Mouse (Mus musculus): ENCODE results near the gene Zfp846. TPM values are rescaled to one million over a fixed set of nuclear protein-coding genes. Genes with fewer than 3 reads are reported as not detected.
"Not testable (repeated sequence)": the region's sequence is repeated elsewhere in the genome, so short reads cannot be mapped to it uniquely, and the experiment has no call there.

Zfp846 gene
- polyA plus RNA-seq, 1 experiment from 2014 or later = 65.2 TPM

- WGBS = 88% methylated on average over 2 of the region's 2 CpGs
- no peaks in the 10 kb centered on the region for H3K36me3 ChIP-seq (ENCODE audit: control insufficient read depth, insufficient read depth, low read length)
- no peaks in the 10 kb centered on the region for H3K4me1 ChIP-seq (ENCODE audit: control insufficient read depth, insufficient read depth, low read length)
- H3K9me3 ChIP-seq (ENCODE audit: control insufficient read depth, low read length) = no peaks in the 10 kb centered on the region
- no peak overlapping the region for H3K4me3 ChIP-seq (ENCODE audit: low read depth, low read length)
- no peak for ATAC-seq (ENCODE audit: low read depth)
- no peak overlapping the region for H3K27ac ChIP-seq (ENCODE audit: low read depth, low read length)
- no peak overlapping the region for H3K4me2 ChIP-seq (ENCODE audit: low read depth, low read length)
- H3K27me3 ChIP-seq (ENCODE audit: control insufficient read depth, insufficient read depth, low read length) = no peaks in the 10 kb centered on the region
- no peak overlapping the region for H3K9ac ChIP-seq (replicated peaks; ENCODE audit: low read depth, low read length)
Measured at GRCm38 (mm10) chr9:20631332-20631731, 50.2 kb downstream of the Zfp846 start.

GRCm38 (mm10) chr9:20635676-20636075 is 54.6 kb downstream of the Zfp846 start:
- not testable (repeated sequence) for ATAC-seq (ENCODE audit: low read depth); H3K27ac ChIP-seq (ENCODE audit: low read depth, low read length); H3K9ac ChIP-seq (replicated peaks; ENCODE audit: low read depth, low read length); H3K4me2 ChIP-seq (ENCODE audit: low read depth, low read length); H3K27me3 ChIP-seq (ENCODE audit: control insufficient read depth, insufficient read depth, low read length); H3K4me3 ChIP-seq (ENCODE audit: low read depth, low read length); H3K4me1 ChIP-seq (ENCODE audit: control insufficient read depth, insufficient read depth, low read length); H3K9me3 ChIP-seq (ENCODE audit: control insufficient read depth, low read length)
- peaks cover 11% of the 10 kb centered on the region; the same call in 1 of the 2 replicates for H3K36me3 ChIP-seq (ENCODE audit: control insufficient read depth, insufficient read depth, low read length)
- 93% methylated on average over 8 of the region's 8 CpGs for WGBS

GRCm38 (mm10) chr9:20636256-20636655 is 55.2 kb downstream of the Zfp846 start:
- 86% methylated on average over 3 of the region's 3 CpGs for WGBS
- no peak overlapping the region for H3K4me2 ChIP-seq (ENCODE audit: low read depth, low read length)
- no peak overlapping the region for H3K4me3 ChIP-seq (ENCODE audit: low read depth, low read length)
- no peaks in the 10 kb centered on the region for H3K27me3 ChIP-seq (ENCODE audit: control insufficient read depth, insufficient read depth, low read length)
- no peak overlapping the region for H3K9ac ChIP-seq (replicated peaks; ENCODE audit: low read depth, low read length)
- peaks cover 6% of the 10 kb centered on the region for H3K4me1 ChIP-seq (ENCODE audit: control insufficient read depth, insufficient read depth, low read length)
- H3K36me3 ChIP-seq (ENCODE audit: control insufficient read depth, insufficient read depth, low read length) = peaks cover 11% of the 10 kb centered on the region; the same call in 1 of the 2 replicates
- ATAC-seq (ENCODE audit: low read depth) = peak; percentile 28; the same call in 1 of the 2 replicates
- H3K27ac ChIP-seq (ENCODE audit: low read depth, low read length) = no peak overlapping the region
- H3K9me3 ChIP-seq (ENCODE audit: control insufficient read depth, low read length) = no peaks in the 10 kb centered on the region

- H3K27me3 ChIP-seq (ENCODE audit: control insufficient read depth, insufficient read depth, low read length) = no peaks in the 10 kb centered on the region
- H3K27ac ChIP-seq (ENCODE audit: low read depth, low read length) = no peak overlapping the region
- H3K4me2 ChIP-seq (ENCODE audit: low read depth, low read length) = no peak overlapping the region
- H3K9me3 ChIP-seq (ENCODE audit: control insufficient read depth, low read length) = no peaks in the 10 kb centered on the region
- 86% methylated on average over 2 of the region's 2 CpGs for WGBS
- H3K4me1 ChIP-seq (ENCODE audit: control insufficient read depth, insufficient read depth, low read length) = peaks cover 10% of the 10 kb centered on the region
- H3K9ac ChIP-seq (replicated peaks; ENCODE audit: low read depth, low read length) = no peak overlapping the region
- H3K4me3 ChIP-seq (ENCODE audit: low read depth, low read length) = no peak overlapping the region
- H3K36me3 ChIP-seq (ENCODE audit: control insufficient read depth, insufficient read depth, low read length) = peaks cover 11% of the 10 kb centered on the region; the same call in 1 of the 2 replicates
- ATAC-seq (ENCODE audit: low read depth) = no peak
Measured at GRCm38 (mm10) chr9:20636790-20637189, 55.7 kb downstream of the Zfp846 start.

- H3K9ac ChIP-seq (replicated peaks; ENCODE audit: low read depth, low read length) = no peak overlapping the region
- WGBS = 94% methylated on average over 19 of the region's 19 CpGs
- H3K36me3 ChIP-seq (ENCODE audit: control insufficient read depth, insufficient read depth, low read length) = peaks cover 11% of the 10 kb centered on the region; the same call in 1 of the 2 replicates
- no peaks in the 10 kb centered on the region for H3K27me3 ChIP-seq (ENCODE audit: control insufficient read depth, insufficient read depth, low read length)
- H3K4me2 ChIP-seq (ENCODE audit: low read depth, low read length) = no peak overlapping the region
- no peak overlapping the region for H3K27ac ChIP-seq (ENCODE audit: low read depth, low read length)
- no peaks in the 10 kb centered on the region for H3K9me3 ChIP-seq (ENCODE audit: control insufficient read depth, low read length)
- H3K4me3 ChIP-seq (ENCODE audit: low read depth, low read length) = no peak overlapping the region
- ATAC-seq (ENCODE audit: low read depth) = no peak
- H3K4me1 ChIP-seq (ENCODE audit: control insufficient read depth, insufficient read depth, low read length) = peaks cover 10% of the 10 kb centered on the region
Measured at GRCm38 (mm10) chr9:20638552-20638951, 57.5 kb downstream of the Zfp846 start.

- no peak overlapping the region for H3K4me3 ChIP-seq (ENCODE audit: low read depth, low read length)
- peaks cover 11% of the 10 kb centered on the region; the same call in 1 of the 2 replicates for H3K36me3 ChIP-seq (ENCODE audit: control insufficient read depth, insufficient read depth, low read length)
- WGBS = 90% methylated on average over 4 of the region's 4 CpGs
- no peak overlapping the region for H3K27ac ChIP-seq (ENCODE audit: low read depth, low read length)
- H3K27me3 ChIP-seq (ENCODE audit: control insufficient read depth, insufficient read depth, low read length) = no peaks in the 10 kb centered on the region
- no peak for ATAC-seq (ENCODE audit: low read depth)
- peaks cover 10% of the 10 kb centered on the region for H3K4me1 ChIP-seq (ENCODE audit: control insufficient read depth, insufficient read depth, low read length)
- no peak overlapping the region for H3K9ac ChIP-seq (replicated peaks; ENCODE audit: low read depth, low read length)
- no peaks in the 10 kb centered on the region for H3K9me3 ChIP-seq (ENCODE audit: control insufficient read depth, low read length)
- no peak overlapping the region for H3K4me2 ChIP-seq (ENCODE audit: low read depth, low read length)
Measured at GRCm38 (mm10) chr9:20639486-20639885, 58.4 kb downstream of the Zfp846 start.

GRCm38 (mm10) chr9:20641501-20641900 is 60.4 kb downstream of the Zfp846 start:
- Histone ChIP-seq H3K9me3 (ENCODE audit: control insufficient read depth, low read length) (no peaks in the 10 kb centered on the region), H3K27me3 (ENCODE audit: control insufficient read depth, insufficient read depth, low read length) (no peaks in the 10 kb centered on the region), H3K36me3 (ENCODE audit: control insufficient read depth, insufficient read depth, low read length) (peaks cover 11% of the 10 kb centered on the region; the same call in 1 of the 2 replicates), H3K9ac (replicated peaks; ENCODE audit: low read depth, low read length) (peak overlapping the region; percentile 80), H3K4me3 (ENCODE audit: low read depth, low read length) (peak overlapping the region; percentile 69), H3K27ac (ENCODE audit: low read depth, low read length) (peak overlapping the region; percentile 80), H3K4me1 (ENCODE audit: control insufficient read depth, insufficient read depth, low read length) (peaks cover 21% of the 10 kb centered on the region), H3K4me2 (ENCODE audit: low read depth, low read length) (peak overlapping the region; percentile 68)
- ATAC-seq (ENCODE audit: low read depth) = no peak
- 31% methylated on average over 6 of the region's 6 CpGs for WGBS

- H3K27me3 ChIP-seq (ENCODE audit: control insufficient read depth, insufficient read depth, low read length) = no peaks in the 10 kb centered on the region
- peak; percentile 91 for ATAC-seq (ENCODE audit: low read depth)
- H3K4me1 ChIP-seq (ENCODE audit: control insufficient read depth, insufficient read depth, low read length) = peaks cover 23% of the 10 kb centered on the region
- peak within 1 kb of the TSS; percentile 68 for H3K4me2 ChIP-seq (ENCODE audit: low read depth, low read length)
- H3K27ac ChIP-seq (ENCODE audit: low read depth, low read length) = peak within 1 kb of the TSS; percentile 80
- peak within 1 kb of the TSS; percentile 69 for H3K4me3 ChIP-seq (ENCODE audit: low read depth, low read length)
- peak within 1 kb of the TSS; percentile 80 for H3K9ac ChIP-seq (replicated peaks; ENCODE audit: low read depth, low read length)
- no peaks in the 10 kb centered on the region for H3K9me3 ChIP-seq (ENCODE audit: control insufficient read depth, low read length)
- H3K36me3 ChIP-seq (ENCODE audit: control insufficient read depth, insufficient read depth, low read length) = peaks cover 11% of the 10 kb centered on the region; the same call in 1 of the 2 replicates
- WGBS = under 1% methylated on average over 49 of the region's 51 CpGs
Measured at GRCm38 (mm10) chr9:20642101-20642895, 61.2 kb downstream of the Zfp846 start, which contains the start of gene Ubl5. TSS of gene Ubl5 (plus strand) at chr9:20642878.

GRCm38 (mm10) chr9:20642896-20643466 is 61.9 kb downstream of the Zfp846 start:
- H3K9me3 ChIP-seq (ENCODE audit: control insufficient read depth, low read length) = no peaks in the 10 kb centered on the region
- peaks cover 15% of the 10 kb centered on the region; the same call in 1 of the 2 replicates for H3K36me3 ChIP-seq (ENCODE audit: control insufficient read depth, insufficient read depth, low read length)
- WGBS = under 1% methylated on average over 30 of the region's 30 CpGs
- peak overlapping the region; percentile 80 for H3K9ac ChIP-seq (replicated peaks; ENCODE audit: low read depth, low read length)
- peak overlapping the region; percentile 69 for H3K4me3 ChIP-seq (ENCODE audit: low read depth, low read length)
- H3K4me1 ChIP-seq (ENCODE audit: control insufficient read depth, insufficient read depth, low read length) = peaks cover 23% of the 10 kb centered on the region
- ATAC-seq (ENCODE audit: low read depth) = peak; percentile 87
- H3K27ac ChIP-seq (ENCODE audit: low read depth, low read length) = peak overlapping the region; percentile 80
- H3K27me3 ChIP-seq (ENCODE audit: control insufficient read depth, insufficient read depth, low read length) = no peaks in the 10 kb centered on the region
- H3K4me2 ChIP-seq (ENCODE audit: low read depth, low read length) = peak overlapping the region; percentile 68
